Mouse (Mus musculus) kidney, adult 11 months (tissue): ENCODE measurements around the gene Tex21.
A peak's percentile ranks its signal among the peaks of the same experiment; 100 is the strongest.

Source experiments
- DNase-seq: peaks from one replicate; pipeline ENCODE4 v3.0.0; 2022

Gene Tex21

GRCm38 (mm10) chr12:76246646-76247045 lies at the start of gene Tex21:
Gene Tex21 (minus strand): TSS chr12:76246746.
- DNase-seq, result no peak

- no peak for DNase-seq
Observed at GRCm38 (mm10) chr12:76293192-76293591, 46.6 kb upstream of the Tex21 start.

- DNase-seq, result no peak
Observed at GRCm38 (mm10) chr12:76290271-76290670, 43.7 kb upstream of the Tex21 start.

GRCm38 (mm10) chr12:76289428-76289827 lies 42.9 kb upstream of the Tex21 start:
- DNase-seq, result no peak

GRCm38 (mm10) chr12:76288494-76288893 lies 41.9 kb upstream of the Tex21 start:
- no peak for DNase-seq

GRCm38 (mm10) chr12:76287986-76288385 lies 41.4 kb upstream of the Tex21 start:
- no peak for DNase-seq

GRCm38 (mm10) chr12:76285418-76285817 lies 38.9 kb upstream of the Tex21 start:
- no peak for DNase-seq

- no peak for DNase-seq
Observed at GRCm38 (mm10) chr12:76282532-76283173, 36.1 kb upstream of the Tex21 start.

- no peak for DNase-seq
Observed at GRCm38 (mm10) chr12:76282132-76282531, 35.6 kb upstream of the Tex21 start.

- DNase-seq, result no peak
Observed at GRCm38 (mm10) chr12:76281111-76281660, 34.6 kb upstream of the Tex21 start.

GRCm38 (mm10) chr12:76280556-76280955 lies 34.0 kb upstream of the Tex21 start:
- DNase-seq, result no peak

- no peak for DNase-seq
Observed at GRCm38 (mm10) chr12:76278209-76278608, 31.7 kb upstream of the Tex21 start.

GRCm38 (mm10) chr12:76272610-76273524 lies 26.3 kb upstream of the Tex21 start:
- DNase-seq, result no peak

GRCm38 (mm10) chr12:76271516-76271915 lies 25.0 kb upstream of the Tex21 start:
- no peak for DNase-seq

GRCm38 (mm10) chr12:76269196-76269595 lies 22.6 kb upstream of the Tex21 start:
- peak; percentile 30 for DNase-seq

- no peak for DNase-seq
Observed at GRCm38 (mm10) chr12:76268686-76269085, 22.1 kb upstream of the Tex21 start.

- DNase-seq, result no peak
Observed at GRCm38 (mm10) chr12:76266875-76267274, 20.3 kb upstream of the Tex21 start.

GRCm38 (mm10) chr12:76265001-76265400 lies 18.5 kb upstream of the Tex21 start:
- DNase-seq, result no peak

- DNase-seq, result no peak
Observed at GRCm38 (mm10) chr12:76264325-76264965, 17.9 kb upstream of the Tex21 start.

- DNase-seq, result peak; percentile 68
Observed at GRCm38 (mm10) chr12:76263876-76264275, 17.3 kb upstream of the Tex21 start.

- DNase-seq, result no peak
Observed at GRCm38 (mm10) chr12:76262918-76263317, 16.4 kb upstream of the Tex21 start.

- DNase-seq, result no peak
Observed at GRCm38 (mm10) chr12:76261556-76261955, 15.0 kb upstream of the Tex21 start.

GRCm38 (mm10) chr12:76260673-76261072 lies 14.1 kb upstream of the Tex21 start:
- DNase-seq, result no peak
